Mouse (Mus musculus) E14TG2a.4 (cell line): ENCODE data around the gene Lhpp.

Experiments used
- CTCF ChIP-seq: conservative IDR thresholded peaks from 2 replicates; pipeline ENCODE4 v1.5.1; 2014; ENCODE audit warnings: low read length
- NANOG ChIP-seq: IDR thresholded peaks from 2 replicates; pipeline ENCODE4 v1.6.1; 2014; ENCODE audit warnings: borderline replicate concordance, low read length, mixed read lengths

GRCm38 (mm10) chr7:132698737-132699136, 88.3 kb downstream of the Lhpp start:
- TF ChIP-seq CTCF: no peak
- TF ChIP-seq NANOG: no peak
